Mouse (Mus musculus): ENCODE results near the gene Ptk7.

DNA sequence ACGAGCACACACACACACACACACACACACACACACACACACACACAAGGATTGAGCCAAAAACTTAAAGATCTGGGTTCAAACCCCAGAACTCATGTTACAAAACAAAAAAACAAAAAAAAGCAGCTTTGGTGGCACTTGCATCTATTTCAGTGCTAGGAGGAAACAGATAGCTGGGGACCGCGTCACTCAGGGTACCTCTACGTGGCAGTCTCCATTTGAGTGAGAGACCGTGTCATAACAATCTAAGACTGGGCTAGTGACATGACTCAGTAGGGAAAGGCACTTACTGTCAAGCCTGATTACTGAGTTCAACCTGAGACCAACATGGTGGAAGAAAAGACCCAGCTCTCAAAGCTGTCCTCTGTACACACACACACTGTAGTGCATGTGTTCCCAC, 71.2 kb downstream of the Ptk7 start:
- no peak for TF ChIP-seq POLR2A (IDR thresholded peaks at IDR 0.05; ENCODE audit: control insufficient read depth, extremely low read depth, insufficient read depth, low read length, poor library complexity)
- TF ChIP-seq CTCF (IDR thresholded peaks at IDR 0.05; ENCODE audit: borderline replicate concordance, control insufficient read depth, extremely low read depth, insufficient read depth, low read length, poor library complexity) = no peak
